Mouse (Mus musculus) intestine, embryonic 15.5 days (tissue): ENCODE results near the gene Cadps. TPM values are rescaled to one million over a fixed set of nuclear protein-coding genes. Genes with fewer than 3 reads are reported as not detected.

Experiments used
- ATAC-seq: fragments of 200-750 bp; cut with Nextera tagmentation; 2 replicates; pipeline ENCODE4 v1.8.0; 2017; ENCODE audit warnings: moderate TSS enrichment, moderate library complexity
- H3K27ac ChIP-seq: fragments of 300-500 bp; sonication (generic); 2 replicates; pipeline ENCODE4 v1.5.1; 2015; ENCODE audit warnings: mild to moderate bottlenecking, inconsistent platforms
- H3K27me3 ChIP-seq: fragments of 300-500 bp; sonication (generic); replicated peaks from 2 replicates; pipeline ENCODE4 v1.6.1; 2015; ENCODE audit warnings: inconsistent platforms
- H3K36me3 ChIP-seq: fragments of 300-500 bp; sonication (generic); 2 replicates; pipeline ENCODE4 v1.6.1; 2015; ENCODE audit warnings: inconsistent platforms
- H3K4me1 ChIP-seq: fragments of 300-500 bp; sonication (generic); replicated peaks from 2 replicates; pipeline ENCODE4 v1.6.1; 2015; ENCODE audit warnings: inconsistent platforms
- H3K4me2 ChIP-seq: fragments of 300-500 bp; sonication (generic); replicated peaks from 2 replicates; pipeline ENCODE4 v1.6.1; 2015; ENCODE audit warnings: mild to moderate bottlenecking, inconsistent platforms
- H3K4me3 ChIP-seq: fragments of 300-500 bp; sonication (generic); replicated peaks from 2 replicates; pipeline ENCODE4 v1.5.1; 2015; ENCODE audit warnings: inconsistent platforms
- H3K9ac ChIP-seq: fragments of 300-500 bp; sonication (generic); 2 replicates; pipeline ENCODE4 v1.6.1; 2015; ENCODE audit warnings: inconsistent platforms
- H3K9me3 ChIP-seq: fragments of 300-500 bp; sonication (generic); 2 replicates; pipeline ENCODE4 v1.6.1; 2016; ENCODE audit warnings: inconsistent platforms
- WGBS: fragments of 180-500 bp; shearing (Covaris S2); methylation state at CpG from one replicate; pipeline ENCODE4 v1.1.7; 2015; 5-methylcytosine and 5-hydroxymethylcytosine counted together
- polyA plus RNA-seq: library from polyadenylated mRNA; unstranded; fragments of >200 nt; fragmentation: Nextera tagmentation; extraction: Ambion mirVana; gene quantifications from 2 replicates; pipeline ENCODE4 v1.2.1, GENCODE M21; 2015

Gene Cadps
- polyA plus RNA-seq, 1 experiment from 2014 or later = 2.5 TPM

GRCm38 (mm10) chr14:12346865-12347600, 475.8 kb downstream of the Cadps start:
- H3K9me3 ChIP-seq = no peaks in the 10 kb centered on the region
- H3K4me3 ChIP-seq = peak overlapping the region; percentile 9; the same call in 1 of the 2 replicates
- ATAC-seq = no peak
- no peaks in the 10 kb centered on the region for H3K36me3 ChIP-seq
- peaks cover 12% of the 10 kb centered on the region for H3K4me1 ChIP-seq
- peaks cover 91% of the 10 kb centered on the region for H3K27me3 ChIP-seq
- H3K27ac ChIP-seq = no peak overlapping the region
- 1% methylated on average over 26 of the region's 26 CpGs for WGBS
- H3K9ac ChIP-seq = no peak overlapping the region
- peak overlapping the region; percentile 40 for H3K4me2 ChIP-seq

DNA sequence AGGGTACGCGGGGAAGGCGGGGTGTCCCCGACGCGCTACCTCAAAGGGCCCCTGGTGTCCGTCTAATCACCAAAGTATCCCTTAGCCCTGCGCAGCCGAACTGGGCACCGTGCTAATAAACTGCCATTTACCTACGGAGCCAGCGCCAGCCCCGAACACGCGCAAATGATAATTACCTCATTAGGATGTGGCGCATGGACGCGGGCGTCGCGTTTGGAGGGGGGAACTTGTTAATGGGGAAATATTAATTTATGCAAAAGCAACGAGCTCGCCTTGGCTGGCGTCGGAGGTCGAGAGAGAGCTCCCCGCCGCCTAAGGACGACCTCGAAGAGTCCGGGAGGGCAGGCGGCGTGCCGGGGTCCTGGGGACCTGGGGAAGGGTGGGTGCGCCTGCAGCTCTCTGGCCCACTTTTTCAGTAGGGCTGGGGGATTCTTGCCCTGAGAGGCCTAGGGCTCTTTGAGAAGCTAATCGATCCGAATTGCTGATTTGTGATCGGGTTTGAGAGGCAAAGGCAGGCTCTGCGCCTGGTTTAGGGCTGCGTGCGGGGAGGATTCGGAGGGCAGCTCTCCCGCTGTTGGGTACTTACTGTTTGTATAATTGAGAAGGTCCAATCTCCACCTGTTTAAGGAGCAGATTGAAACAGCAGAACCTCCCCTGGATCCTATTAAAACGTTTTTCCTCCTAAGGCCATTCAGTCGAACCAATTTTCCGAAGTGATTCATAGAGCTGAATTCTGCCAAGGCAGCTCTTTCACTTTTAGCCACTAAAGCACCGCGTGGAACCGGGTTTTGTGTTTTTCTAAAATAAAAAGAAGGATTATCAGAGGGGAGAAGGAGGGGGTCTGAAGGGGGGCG, 476.6 kb downstream of the Cadps start:
- H3K4me1 ChIP-seq = peaks cover 15% of the 10 kb centered on the region
- no peak overlapping the region for H3K27ac ChIP-seq
- peak overlapping the region; percentile 40 for H3K4me2 ChIP-seq
- peaks cover 93% of the 10 kb centered on the region for H3K27me3 ChIP-seq
- H3K36me3 ChIP-seq = no peaks in the 10 kb centered on the region
- H3K9me3 ChIP-seq = no peaks in the 10 kb centered on the region
- ATAC-seq = no peak
- H3K9ac ChIP-seq = no peak overlapping the region
- peak overlapping the region; percentile 9; the same call in 1 of the 2 replicates for H3K4me3 ChIP-seq
- WGBS = under 1% methylated on average over 50 of the region's 50 CpGs

GRCm38 (mm10) chr14:12345241-12345921, 477.5 kb downstream of the Cadps start:
- 0 out of 2 replicates have a peak overlapping the region, but pooled peaks have one; percentile 11 for H3K4me3 ChIP-seq
- no peaks in the 10 kb centered on the region for H3K36me3 ChIP-seq
- no peak for ATAC-seq
- no peak overlapping the region for H3K9ac ChIP-seq
- H3K27ac ChIP-seq = no peak overlapping the region
- H3K27me3 ChIP-seq = peaks cover 93% of the 10 kb centered on the region
- peaks cover 16% of the 10 kb centered on the region for H3K4me1 ChIP-seq
- H3K4me2 ChIP-seq = peak overlapping the region; percentile 40
- H3K9me3 ChIP-seq = no peaks in the 10 kb centered on the region
- under 1% methylated on average over 40 of the region's 40 CpGs for WGBS

GRCm38 (mm10) chr14:12344746-12345240, 478.1 kb downstream of the Cadps start:
- peak overlapping the region; percentile 39 for H3K4me2 ChIP-seq
- no peak for ATAC-seq
- H3K4me1 ChIP-seq = peaks cover 18% of the 10 kb centered on the region
- no peaks in the 10 kb centered on the region for H3K9me3 ChIP-seq
- H3K27me3 ChIP-seq = peaks cover 95% of the 10 kb centered on the region
- under 1% methylated on average over 39 of the region's 39 CpGs for WGBS
- H3K36me3 ChIP-seq = no peaks in the 10 kb centered on the region
- H3K27ac ChIP-seq = no peak overlapping the region
- H3K4me3 ChIP-seq = 0 out of 2 replicates have a peak overlapping the region, but pooled peaks have one; percentile 11
- H3K9ac ChIP-seq = no peak overlapping the region

- Histone ChIP-seq H3K27ac (no peak overlapping the region), H3K9ac (no peak overlapping the region), H3K4me1 (peaks cover 18% of the 10 kb centered on the region), H3K4me3 (0 out of 2 replicates have a peak overlapping the region, but pooled peaks have one; percentile 11), H3K27me3 (peaks cover 97% of the 10 kb centered on the region), H3K4me2 (peak overlapping the region; percentile 39), H3K9me3 (no peaks in the 10 kb centered on the region), H3K36me3 (no peaks in the 10 kb centered on the region)
- no peak for ATAC-seq
- 2% methylated on average over 24 of the region's 24 CpGs for WGBS
Observed at GRCm38 (mm10) chr14:12344061-12344745, 478.7 kb downstream of the Cadps start.

DNA sequence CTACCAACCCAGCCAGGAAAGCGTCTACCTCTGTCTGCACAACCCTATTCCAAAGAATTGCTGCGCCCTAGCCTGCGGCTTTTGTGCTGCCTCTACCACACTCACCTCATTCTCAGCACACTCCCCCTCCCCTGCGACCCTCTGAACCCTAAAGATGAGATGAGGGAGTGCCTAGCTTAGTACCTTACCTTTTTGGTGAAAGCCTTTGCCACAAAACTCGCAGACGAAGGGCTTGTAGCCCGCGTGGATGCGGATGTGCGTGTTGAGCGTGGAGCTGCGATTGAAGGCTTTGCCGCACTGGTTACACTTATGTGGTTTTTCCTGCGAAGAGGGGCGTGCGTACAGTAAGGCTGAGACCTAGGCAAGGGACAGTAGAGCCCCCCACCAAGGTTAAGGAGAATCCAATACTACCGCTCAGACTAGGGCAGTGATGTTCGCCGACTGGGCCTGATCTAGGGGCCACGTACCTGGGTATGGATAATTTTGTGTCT, 479.4 kb downstream of the Cadps start:
- Histone ChIP-seq H3K4me1 (peaks cover 18% of the 10 kb centered on the region), H3K27me3 (peaks cover 94% of the 10 kb centered on the region), H3K4me2 (no peak overlapping the region), H3K36me3 (no peaks in the 10 kb centered on the region), H3K27ac (no peak overlapping the region), H3K4me3 (no peak overlapping the region), H3K9ac (no peak overlapping the region), H3K9me3 (no peaks in the 10 kb centered on the region)
- ATAC-seq = no peak
- whole genome bisulfite sequencing = 2% methylated on average over 20 of the region's 20 CpGs

GRCm38 (mm10) chr14:12342458-12343131, 480.3 kb downstream of the Cadps start:
- H3K9ac ChIP-seq = no peak overlapping the region
- H3K27me3 ChIP-seq = peaks cover 92% of the 10 kb centered on the region
- H3K4me3 ChIP-seq = no peak overlapping the region
- H3K27ac ChIP-seq = no peak overlapping the region
- no peaks in the 10 kb centered on the region for H3K9me3 ChIP-seq
- H3K4me1 ChIP-seq = peaks cover 18% of the 10 kb centered on the region
- H3K4me2 ChIP-seq = no peak overlapping the region
- ATAC-seq = no peak
- WGBS = 4% methylated on average over 23 of the region's 23 CpGs
- no peaks in the 10 kb centered on the region for H3K36me3 ChIP-seq

GRCm38 (mm10) chr14:12341789-12342457, 481.0 kb downstream of the Cadps start:
- Histone ChIP-seq H3K27me3 (peaks cover 91% of the 10 kb centered on the region), H3K9me3 (no peaks in the 10 kb centered on the region), H3K36me3 (no peaks in the 10 kb centered on the region), H3K4me3 (no peak overlapping the region), H3K4me1 (peaks cover 18% of the 10 kb centered on the region), H3K4me2 (no peak overlapping the region), H3K9ac (no peak overlapping the region), H3K27ac (no peak overlapping the region)
- WGBS = 3% methylated on average over 24 of the region's 24 CpGs
- no peak for ATAC-seq

GRCm38 (mm10) chr14:12341075-12341788, 481.6 kb downstream of the Cadps start:
- Histone ChIP-seq H3K9me3 (no peaks in the 10 kb centered on the region), H3K36me3 (no peaks in the 10 kb centered on the region), H3K9ac (no peak overlapping the region), H3K4me2 (peak overlapping the region; percentile 36), H3K27ac (no peak overlapping the region), H3K27me3 (peaks cover 88% of the 10 kb centered on the region), H3K4me1 (peaks cover 16% of the 10 kb centered on the region), H3K4me3 (peak overlapping the region; percentile 7; the same call in 1 of the 2 replicates)
- WGBS = under 1% methylated on average over 42 of the region's 42 CpGs
- ATAC-seq = 0 out of 2 replicates have a peak, but pooled peaks have one; percentile 40
